Mouse (Mus musculus): ENCODE measurements around the gene Ddi2.

- TF ChIP-seq CTCF (IDR thresholded peaks at IDR 0.05; ENCODE audit: low read depth) (no peak), EP300 (IDR thresholded peaks at IDR 0.05; ENCODE audit: low read depth) (no peak)
These were observed 92.0 kb downstream of the Ddi2 start for GRCm38 (mm10) chr4:141631250-141631649.
